Mouse (Mus musculus) heart, embryonic 13.5 days (tissue): Measurements from ENCODE around the gene Pifo. TPM values are rescaled to one million over a fixed set of nuclear protein-coding genes. Genes with fewer than 3 reads are reported as not detected.

Experiments
- ATAC-seq: fragments of 200-750 bp; cut with Nextera tagmentation; 2 replicates; pipeline ENCODE4 v1.8.0; 2017; ENCODE audit warnings: moderate TSS enrichment; ENCODE audit not compliant: insufficient number of reproducible peaks, low FRiP score, low TSS enrichment; ENCODE audit errors: extremely low read depth
- H3K27ac ChIP-seq: fragments of 300-500 bp; sonication (generic); replicated peaks from 2 replicates; pipeline ENCODE4 v1.5.1; 2015; ENCODE audit warnings: moderate library complexity, mild to moderate bottlenecking, inconsistent platforms
- H3K27me3 ChIP-seq: fragments of 300-500 bp; sonication (generic); replicated peaks from 2 replicates; pipeline ENCODE4 v1.6.1; 2015; ENCODE audit warnings: mild to moderate bottlenecking, inconsistent platforms
- H3K36me3 ChIP-seq: fragments of 300-500 bp; sonication (generic); 2 replicates; pipeline ENCODE4 v1.6.1; 2015; ENCODE audit warnings: mild to moderate bottlenecking, inconsistent platforms
- H3K4me1 ChIP-seq: fragments of 300-500 bp; sonication (generic); 2 replicates; pipeline ENCODE4 v1.6.1; 2015; ENCODE audit warnings: inconsistent platforms
- H3K4me2 ChIP-seq: fragments of 300-500 bp; sonication (generic); 2 replicates; pipeline ENCODE4 v1.6.1; 2015; ENCODE audit warnings: inconsistent platforms, mild to moderate bottlenecking, moderate library complexity
- H3K4me3 ChIP-seq: fragments of 300-500 bp; sonication (generic); 2 replicates; pipeline ENCODE4 v1.5.1; 2015; ENCODE audit warnings: moderate library complexity, mild to moderate bottlenecking, inconsistent platforms
- H3K9ac ChIP-seq: fragments of 300-500 bp; sonication (generic); 2 replicates; pipeline ENCODE4 v1.6.1; 2015; ENCODE audit warnings: inconsistent platforms, mild to moderate bottlenecking, moderate library complexity
- H3K9me3 ChIP-seq: fragments of 300-500 bp; sonication (generic); 2 replicates; pipeline ENCODE4 v1.6.1; 2016; ENCODE audit warnings: inconsistent platforms
- WGBS: fragments of 180-500 bp; shearing (Covaris S2); methylation state at CpG from one replicate; pipeline ENCODE4 v1.1.7; 2015; ENCODE audit warnings: mixed read lengths; 5-methylcytosine and 5-hydroxymethylcytosine counted together
- polyA plus RNA-seq: library from polyadenylated mRNA; unstranded; fragments of >200 nt; fragmentation: Nextera tagmentation; extraction: Ambion mirVana; gene quantifications from 2 replicates; pipeline ENCODE4 v1.2.1, GENCODE M21; 2015

The Pifo gene
- polyA plus RNA-seq, 1 experiment from 2014 or later, result not detected

DNA sequence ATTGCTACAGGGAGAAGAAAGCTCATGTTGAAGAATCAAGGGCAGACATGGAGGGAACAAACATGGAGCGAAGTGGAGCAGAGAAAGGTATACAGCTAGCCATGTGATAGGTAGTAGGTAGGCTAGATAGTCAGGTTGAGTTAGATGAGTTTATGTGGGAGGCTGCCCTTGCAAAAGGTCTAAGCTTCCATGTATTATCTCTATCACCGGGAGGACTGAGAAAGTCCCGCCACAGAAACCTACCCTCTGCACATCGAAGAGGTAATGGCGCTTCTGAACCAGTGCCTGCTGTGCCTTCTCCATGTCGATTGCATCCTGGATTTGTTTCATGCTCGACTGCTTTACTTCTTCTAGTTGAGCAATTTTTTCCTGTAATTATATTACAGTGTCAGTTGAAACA lies 63.1 kb downstream of the Pifo start:
- Histone ChIP-seq H3K27me3 (no peaks in the 10 kb centered on the region), H3K9ac (no peak overlapping the region), H3K36me3 (peaks cover 91% of the 10 kb centered on the region), H3K4me3 (no peak overlapping the region), H3K9me3 (no peaks in the 10 kb centered on the region), H3K27ac (no peak overlapping the region), H3K4me2 (no peak overlapping the region), H3K4me1 (peaks cover 10% of the 10 kb centered on the region)
- no peak for ATAC-seq
- 91% methylated on average over 7 of the region's 7 CpGs for WGBS

Other genes starting within 250 kb of the Pifo start
- 81.3 and 91.9 TPM in 2 replicates for gene Rap1a, start 213.3 kb downstream of the Pifo start, polyA plus RNA-seq
- gene Adora3, start 143.8 kb downstream of the Pifo start, polyA plus RNA-seq, result 0.11 and 0.17 TPM in 2 replicates
- 0.42 and 0.56 TPM in 2 replicates for gene Tmigd3, start 143.7 kb downstream of the Pifo start, polyA plus RNA-seq
- gene I830077J02Rik, start 82.0 kb downstream of the Pifo start, polyA plus RNA-seq, result 2.1 and 2.3 TPM in 2 replicates
- 87.2 and 95.2 TPM in 2 replicates for gene Wdr77, start 55.3 kb downstream of the Pifo start, polyA plus RNA-seq
- gene Atp5f1, start 54.5 kb downstream of the Pifo start, polyA plus RNA-seq, result 683 and 787 TPM in 2 replicates
- 1.4 and 1.7 TPM in 2 replicates for gene Ovgp1, start 40.9 kb downstream of the Pifo start, polyA plus RNA-seq
- 0.31 and 0.35 TPM in 2 replicates for gene Chil5, start 18.2 kb upstream of the Pifo start, polyA plus RNA-seq
- gene Chia1, start 98.6 kb upstream of the Pifo start, polyA plus RNA-seq, result 0.11 and 0.31 TPM in 2 replicates
- not detected in 2 replicates for gene Chil3, start 152.9 kb upstream of the Pifo start, polyA plus RNA-seq
- gene Chil4, start 204.9 kb upstream of the Pifo start, polyA plus RNA-seq, result not detected in 2 replicates